Mouse (Mus musculus): Measurements from ENCODE around the gene Pde8b.

- TF ChIP-seq CTCF (IDR thresholded peaks at IDR 0.05; ENCODE audit: low read depth) (no peak), EP300 (IDR thresholded peaks at IDR 0.05; ENCODE audit: low read depth) (no peak)
These were observed 49.3 kb downstream of the Pde8b start for GRCm38 (mm10) chr13:95200817-95201216.
